Mouse (Mus musculus) testis, postnatal 10 days (tissue): Measurements from ENCODE around the gene Nmnat1.
A peak's percentile ranks its signal among the peaks of the same experiment; 100 is the strongest.
"Not testable (repeated sequence)": the region's sequence is repeated elsewhere in the genome, so short reads cannot be mapped to it uniquely, and the experiment has no call there.

Experiments used
- DNase-seq: peaks from one replicate; pipeline ENCODE4 v3.0.0; 2021; ENCODE audit warnings: low spot score

The Nmnat1 gene

GRCm38 (mm10) chr4:149444964-149445701 is 39.9 kb downstream of the Nmnat1 start:
- peak; percentile 90 for DNase-seq

DNA sequence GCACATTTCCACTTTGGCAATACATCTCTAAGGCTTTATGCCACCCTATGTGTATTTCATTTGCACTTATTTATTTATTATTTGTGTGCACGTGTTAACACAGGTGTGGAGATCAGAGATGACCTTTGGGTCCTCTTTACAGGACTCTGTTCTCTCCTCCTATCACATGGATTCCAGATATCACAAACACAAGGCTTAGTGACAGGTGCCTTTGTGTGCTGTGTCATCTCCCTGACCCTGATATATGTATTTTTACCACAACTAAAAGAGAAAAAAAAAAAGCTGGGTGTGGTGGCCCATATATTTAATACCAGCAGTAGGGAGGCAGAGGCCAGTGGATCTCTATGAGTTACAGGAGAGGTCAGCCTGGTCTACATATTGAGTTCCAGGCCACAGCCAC is 40.5 kb downstream of the Nmnat1 start:
- DNase-seq: no peak

DNA sequence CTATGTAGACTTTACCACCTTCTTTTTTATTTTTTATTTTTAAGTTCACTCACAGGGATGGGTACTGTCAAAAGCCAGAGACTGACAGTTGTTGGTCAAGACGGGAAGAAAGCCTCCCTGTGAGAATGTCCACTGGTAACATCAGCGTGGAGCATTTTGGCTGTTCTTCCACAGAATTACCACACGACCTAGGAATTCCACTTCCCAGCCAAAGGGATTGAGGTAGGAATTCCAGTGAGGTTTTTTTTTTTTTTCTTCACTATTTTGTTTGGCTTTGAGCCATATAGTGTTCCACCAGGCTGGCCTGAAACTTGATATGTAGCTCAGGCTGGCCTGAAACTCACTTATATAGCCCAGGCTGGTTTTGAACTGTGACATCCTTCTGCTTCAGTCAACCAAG is 42.6 kb downstream of the Nmnat1 start:
- DNase-seq: no peak

DNA sequence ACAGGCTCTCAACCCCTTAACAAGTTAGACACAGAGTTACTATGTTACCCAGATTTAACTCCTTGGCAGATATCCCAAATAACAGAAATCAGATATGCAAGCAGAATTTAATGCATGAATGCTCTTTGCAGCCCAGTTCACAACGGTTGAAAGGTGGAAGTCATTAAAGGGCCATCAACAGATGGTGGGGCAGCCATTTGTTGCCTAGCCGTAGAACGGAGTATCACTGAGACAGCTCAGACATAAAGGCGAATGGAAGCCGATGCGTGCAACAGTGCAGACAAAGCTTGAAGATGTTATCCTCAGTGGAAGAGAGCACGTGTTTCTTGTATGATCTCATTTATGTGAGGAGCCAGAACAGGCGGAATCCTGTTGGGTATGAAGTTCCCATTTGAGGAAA is 44.4 kb downstream of the Nmnat1 start:
- DNase-seq: no peak

DNA sequence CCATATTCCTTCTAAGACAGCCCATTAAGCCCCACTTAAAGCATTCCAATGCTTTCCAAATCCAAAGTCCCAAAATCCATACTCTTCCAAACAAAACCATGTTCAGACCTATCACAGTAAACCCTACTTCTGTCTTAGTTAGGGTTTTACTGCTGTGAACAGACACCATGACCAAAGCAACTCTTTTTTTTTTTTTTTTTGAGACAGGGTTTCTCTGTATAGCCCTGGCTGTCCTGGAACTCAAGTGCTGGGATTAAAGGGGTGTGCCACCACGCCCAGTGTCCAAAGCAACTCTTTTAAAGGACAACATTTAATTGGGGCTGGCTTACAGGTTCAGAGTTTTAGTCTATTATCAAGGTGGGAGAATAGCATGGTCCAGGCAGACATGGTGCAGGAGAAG is 53.1 kb downstream of the Nmnat1 start:
- DNase-seq: not testable (repeated sequence)

- no peak for DNase-seq
Observed at GRCm38 (mm10) chr4:149429592-149429991, 55.4 kb downstream of the Nmnat1 start.

GRCm38 (mm10) chr4:149426325-149427199 is 58.4 kb downstream of the Nmnat1 start, which contains the start of gene Ube4b:
Gene Ube4b (minus strand): TSS chr4:149426749.
- peak; percentile 99 for DNase-seq

DNA sequence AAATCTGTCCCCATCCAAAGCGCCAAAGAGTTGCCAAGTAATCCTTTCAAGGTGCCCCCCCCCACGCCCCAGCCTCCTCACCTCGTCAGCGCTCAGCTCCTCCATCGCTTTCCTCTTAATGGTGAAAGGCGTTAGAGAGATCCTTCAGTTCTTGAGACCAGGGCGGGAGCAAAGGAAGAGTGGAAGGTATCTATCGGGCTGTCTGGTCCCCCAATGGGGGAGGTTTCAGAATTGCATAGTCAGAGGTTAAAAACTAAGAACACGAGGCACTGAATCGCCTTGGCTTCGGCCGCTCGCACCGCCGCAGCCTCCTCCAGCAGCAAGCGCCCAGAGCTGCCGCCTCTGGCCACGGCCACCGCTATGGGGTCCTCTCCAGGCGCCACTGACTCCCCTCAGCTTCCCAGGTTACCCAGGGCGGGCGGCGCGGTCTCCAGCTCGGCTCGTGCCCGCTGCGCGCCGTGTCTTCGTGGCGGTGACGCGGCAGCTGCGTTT is 59.2 kb downstream of the Nmnat1 start:
- DNase-seq: peak; percentile 60

- DNase-seq: no peak
Observed at GRCm38 (mm10) chr4:149424755-149425154, 60.2 kb downstream of the Nmnat1 start.

DNA sequence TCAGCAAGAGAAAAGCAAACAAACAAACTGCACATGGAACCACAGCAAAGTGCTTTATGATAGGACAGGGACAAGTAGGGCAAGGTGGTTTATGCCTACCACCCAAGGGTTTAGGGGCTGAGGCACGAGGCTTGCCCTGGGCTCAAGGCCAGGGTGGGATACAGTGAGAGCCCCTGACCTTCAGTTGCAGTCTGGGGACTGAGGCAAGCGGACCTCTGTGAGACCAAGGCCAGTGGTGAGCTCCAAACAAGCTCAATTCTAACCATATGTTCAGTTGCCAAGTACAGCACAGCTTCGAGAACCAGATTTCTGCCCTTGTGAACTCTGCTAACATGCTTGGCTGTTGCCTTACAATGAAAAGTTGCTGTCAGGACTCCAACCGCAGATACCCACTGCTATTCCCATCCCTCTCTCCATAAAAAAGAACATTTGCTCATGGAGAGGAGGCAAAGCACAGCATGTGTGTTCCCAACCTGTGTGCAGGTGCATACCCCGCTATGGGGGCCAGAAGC is 67.1 kb downstream of the Nmnat1 start:
- no peak for DNase-seq
